Comparison of ENCODE assay signal across 8 mouse cellular contexts in genomic region chr6:113306322-113306985, GRCm38 (mm10). TPM values are rescaled to one million over a fixed set of nuclear protein-coding genes. Genes with fewer than 3 reads are reported as not detected.
DNase-seq lines count a peak whose midpoint lies in the region; ATAC-seq and TF ChIP-seq lines count a peak whose summit lies in the region.

No protein-coding gene starts in this region.

- H3K36me3 ChIP-seq in hindbrain, embryonic 13.5 days = peaks cover 15% of the 10 kb centered on the region

- peak overlapping the region; percentile 97 for H3K4me3 ChIP-seq in hindbrain, embryonic 13.5 days

- POLR2A ChIA-PET in Patski (lab: Charles Lee) = interaction anchor here (0.6 kb wide), 1 partner anchor 200 kb away, joined by 4 read pairs; no protein-coding TSS in a partner anchor

- H3K27me3 ChIP-seq in Patski = no peaks in the 10 kb centered on the region
- H3K27me3 ChIP-seq in hindbrain, embryonic 13.5 days = no peaks in the 10 kb centered on the region

- DNase-seq in Patski (ENCODE audit: low read depth, low spot score) = peak; percentile 96
- DNase-seq in cerebellum, postnatal 14 days = peak; percentile 98
- peak; percentile 98 to 99 for DNase-seq in frontal cortex, postnatal 14 days (ENCODE audit: low spot score in 2 of 2)
- peak; percentile 90 to 97 for DNase-seq in layer of hippocampus, postnatal 25 days (ENCODE audit: extremely low spot score in 1 of 2, low spot score in 1 of 2)
- peak; percentile 100 for DNase-seq in lung, postnatal 25 days (ENCODE audit: low spot score)
- peak; percentile 99 for DNase-seq in retina, embryonic 14.5 days (ENCODE audit: low spot score)
- peak; percentile 99 for DNase-seq in thymus, postnatal 4 days

- no peak for TF ChIP-seq CTCF in Patski (IDR thresholded peaks at IDR 0.05)

- CTCF ChIA-PET in Patski (lab: Charles Lee) = interaction anchor here (1.5 to 3.2 kb wide), 4 partner anchors 13 to 269 kb away, joined by 3 to 16 read pairs (median 5); no protein-coding TSS in a partner anchor

- H3K27ac ChIP-seq in hindbrain, embryonic 13.5 days = peak overlapping the region; percentile 99

- WGBS in hindbrain, embryonic 13.5 days = under 1% methylated on average over 50 of the region's 50 CpGs

- in situ Hi-C loops in Patski (cut with MboI; ENCODE audit: low pct_unique_long_range_greater_than_20kb) = loop anchor here (10.0 kb wide), 1 partner anchor 612 kb away; the partner anchor contains the start of gene Rad18

- H3K4me1 ChIP-seq in hindbrain, embryonic 13.5 days (replicated peaks) = peaks cover 38% of the 10 kb centered on the region

- peak; percentile 95 for ATAC-seq in Patski
- peak; percentile 98 for ATAC-seq in hindbrain, embryonic 13.5 days (ENCODE audit: low FRiP score)

- H3K4me2 ChIP-seq in hindbrain, embryonic 13.5 days = peak overlapping the region; percentile 100

- no peaks in the 10 kb centered on the region for H3K9me3 ChIP-seq in hindbrain, embryonic 13.5 days

- peak overlapping the region; percentile 97 for H3K9ac ChIP-seq in hindbrain, embryonic 13.5 days

RNA-seq across cellular contexts. Expression of gene Brpf1, which starts 0.5 kb away (rescaled TPM):
- polyA plus RNA-seq in Patski (2021) = 29.4 TPM
- 17.1 and 17.3 TPM in 2 replicates for polyA plus RNA-seq in hindbrain, embryonic 13.5 days (2015; fragmentation: Nextera tagmentation; extraction: Ambion mirVana)
- 10 to 100 TPM; 32.2 to 35.1 TPM for total RNA-seq in layer of hippocampus, postnatal 25 days (2021)

RNA-seq across cellular contexts. Expression of gene Ogg1, which starts 20.3 kb away (rescaled TPM):
- polyA plus RNA-seq in Patski (2021) = 26.2 TPM
- polyA plus RNA-seq in hindbrain, embryonic 13.5 days (2015; fragmentation: Nextera tagmentation; extraction: Ambion mirVana) = 8.7 and 9.6 TPM in 2 replicates
- total RNA-seq in layer of hippocampus, postnatal 25 days (2021) = 1 to 10 TPM; 7.8 to 8.2 TPM

RNA-seq across cellular contexts. Expression of gene Cpne9, which starts 24.3 kb away (rescaled TPM):
- 0.19 TPM for polyA plus RNA-seq in Patski (2021)
- polyA plus RNA-seq in hindbrain, embryonic 13.5 days (2015; fragmentation: Nextera tagmentation; extraction: Ambion mirVana) = 1.2 and 1.9 TPM in 2 replicates
- 10 to 100 TPM; 17.5 to 18.9 TPM for total RNA-seq in layer of hippocampus, postnatal 25 days (2021)

RNA-seq across cellular contexts. Expression of gene Camk1, which starts 37.3 kb away (rescaled TPM):
- polyA plus RNA-seq in Patski (2021) = 130 TPM
- 79.6 and 86.3 TPM in 2 replicates for polyA plus RNA-seq in hindbrain, embryonic 13.5 days (2015; fragmentation: Nextera tagmentation; extraction: Ambion mirVana)
- 10 to 100 TPM; 46.7 to 51.6 TPM for total RNA-seq in layer of hippocampus, postnatal 25 days (2021)

Comparison
In these comparisons a context has a peak if more than half of its experiments do, and no peak if none do; other contexts are left out.
1. Peak in every context shown above with its lines: DNase-seq, ATAC-seq, H3K4me3 ChIP-seq and H3K27ac ChIP-seq.